Mouse (Mus musculus): ENCODE data around the gene Pde8a. TPM values are rescaled to one million over a fixed set of nuclear protein-coding genes. Genes with fewer than 3 reads are reported as not detected.
A peak's percentile ranks its signal among the peaks of the same experiment; 100 is the strongest.

Gene Pde8a
- polyA plus RNA-seq, 1 experiment from 2014 or later, result 2.7 TPM

DNA sequence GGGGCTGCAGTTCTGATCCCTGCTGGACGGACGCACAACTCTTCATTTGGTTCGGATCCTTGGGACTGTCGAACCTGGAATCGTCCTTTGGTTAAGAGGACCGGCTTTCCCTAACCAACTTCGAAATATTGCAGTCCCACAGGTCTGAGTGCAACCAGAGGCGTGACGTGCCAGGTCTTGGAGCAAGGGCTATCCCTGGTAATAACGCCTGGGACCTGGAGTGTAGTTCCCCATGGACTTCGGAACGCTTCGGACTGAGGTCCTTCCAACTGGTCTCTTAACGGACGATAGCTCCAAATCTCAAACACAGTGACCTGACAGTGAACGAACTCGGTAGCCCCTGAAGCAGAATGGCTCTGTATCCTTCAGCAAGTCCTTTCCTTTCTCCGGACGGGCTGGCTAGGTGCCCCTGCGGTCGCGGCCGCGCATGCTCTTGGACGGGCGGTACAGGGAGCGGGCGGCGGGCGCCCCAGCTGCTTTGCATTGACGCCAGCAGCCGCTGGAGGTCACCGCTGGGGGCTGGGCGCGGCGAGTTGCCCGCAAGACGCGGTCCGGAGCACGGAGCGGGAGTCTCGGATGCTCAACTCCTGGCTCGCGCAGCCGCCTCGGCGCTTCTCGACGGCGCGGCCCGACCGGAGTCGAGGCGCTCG is 574 bp upstream of the Pde8a start:
- peak overlapping the region; percentile 51 for H3K9ac ChIP-seq
- no peaks in the 10 kb centered on the region for H3K9me3 ChIP-seq
- peak overlapping the region; percentile 58 for H3K27ac ChIP-seq
- H3K36me3 ChIP-seq, result no peaks in the 10 kb centered on the region
- peaks cover 20% of the 10 kb centered on the region for H3K4me1 ChIP-seq (replicated peaks)
- peak; percentile 92 for ATAC-seq
- peak overlapping the region; percentile 54 for H3K4me3 ChIP-seq (replicated peaks)
- under 1% methylated on average over 57 of the region's 57 CpGs for WGBS
- H3K4me2 ChIP-seq (replicated peaks), result peak overlapping the region; percentile 82
- peaks cover 25% of the 10 kb centered on the region for H3K27me3 ChIP-seq (replicated peaks)

DNA sequence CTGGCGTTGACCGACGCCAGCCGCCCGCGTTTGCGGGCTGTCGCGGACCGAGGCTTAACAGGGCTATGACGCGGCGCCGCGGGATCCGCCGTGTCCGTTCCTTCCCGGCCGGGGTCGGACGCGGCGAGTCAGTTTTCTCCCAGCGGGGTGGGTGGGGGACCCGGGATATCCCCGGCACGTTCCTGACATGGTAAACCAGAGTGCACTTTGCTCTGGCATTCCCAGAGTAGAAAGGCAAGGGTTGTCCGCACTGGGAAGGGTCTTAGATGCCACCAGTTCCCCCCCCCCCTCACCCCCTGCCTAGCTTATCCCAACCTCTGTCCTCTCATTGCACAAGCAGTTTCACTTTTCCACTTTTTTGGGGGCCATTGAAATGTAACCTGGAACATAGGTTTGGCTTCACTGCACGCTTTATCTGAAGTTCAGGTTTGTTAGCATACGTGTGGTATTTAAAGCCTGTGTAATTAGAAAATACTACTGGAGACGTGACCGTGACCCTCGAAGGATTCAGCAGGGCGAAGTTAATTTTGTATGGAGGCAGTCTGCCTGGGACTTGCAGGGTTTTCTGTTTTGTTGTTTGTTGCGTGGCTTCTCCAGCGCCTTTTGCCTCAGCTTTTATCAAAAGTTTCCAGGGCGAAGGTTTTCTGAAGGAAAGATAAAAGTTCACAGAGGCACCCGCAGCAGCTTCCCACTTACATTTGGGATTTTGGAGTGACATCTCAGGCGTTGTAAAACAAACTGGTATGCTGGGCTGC is 934 bp downstream of the Pde8a start:
- H3K4me1 ChIP-seq (replicated peaks), result peaks cover 18% of the 10 kb centered on the region
- ATAC-seq, result no peak
- H3K4me2 ChIP-seq (replicated peaks), result peak overlapping the region; percentile 82
- no peak overlapping the region for H3K27ac ChIP-seq
- H3K9me3 ChIP-seq, result no peaks in the 10 kb centered on the region
- H3K36me3 ChIP-seq, result no peaks in the 10 kb centered on the region
- peak overlapping the region; percentile 54 for H3K4me3 ChIP-seq (replicated peaks)
- H3K9ac ChIP-seq, result peak overlapping the region; percentile 51
- H3K27me3 ChIP-seq (replicated peaks), result peaks cover 25% of the 10 kb centered on the region
- whole genome bisulfite sequencing, result 7% methylated on average over 40 of the region's 40 CpGs

DNA sequence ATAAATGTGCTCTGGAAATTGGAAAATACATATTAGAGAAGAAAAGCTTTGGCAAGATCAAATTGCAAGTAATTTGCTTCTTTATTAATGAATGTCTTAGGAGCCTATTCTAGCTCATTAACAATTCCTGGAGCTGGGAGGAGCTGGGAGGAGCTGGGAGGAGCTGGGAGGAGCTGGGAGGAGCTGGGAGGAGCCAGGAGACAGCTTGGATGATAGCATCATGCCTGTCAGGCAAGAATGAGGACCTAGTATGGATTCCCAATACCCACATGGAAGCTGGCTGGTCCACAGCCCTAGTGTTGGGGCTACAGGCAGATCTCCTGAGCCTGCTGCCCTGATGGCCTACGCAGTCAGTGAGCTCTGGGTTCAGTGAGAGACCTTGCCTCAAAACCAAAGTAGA is 2.6 kb downstream of the Pde8a start:
- Histone ChIP-seq H3K9me3 (no peaks in the 10 kb centered on the region), H3K27ac (no peak overlapping the region), H3K4me1 (replicated peaks) (peaks cover 18% of the 10 kb centered on the region), H3K9ac (no peak overlapping the region), H3K4me2 (replicated peaks) (no peak overlapping the region), H3K27me3 (replicated peaks) (peaks cover 25% of the 10 kb centered on the region), H3K4me3 (replicated peaks) (no peak overlapping the region), H3K36me3 (no peaks in the 10 kb centered on the region)
- WGBS, result 78% methylated on average over 1 of the region's 1 CpGs
- ATAC-seq, result no peak

DNA sequence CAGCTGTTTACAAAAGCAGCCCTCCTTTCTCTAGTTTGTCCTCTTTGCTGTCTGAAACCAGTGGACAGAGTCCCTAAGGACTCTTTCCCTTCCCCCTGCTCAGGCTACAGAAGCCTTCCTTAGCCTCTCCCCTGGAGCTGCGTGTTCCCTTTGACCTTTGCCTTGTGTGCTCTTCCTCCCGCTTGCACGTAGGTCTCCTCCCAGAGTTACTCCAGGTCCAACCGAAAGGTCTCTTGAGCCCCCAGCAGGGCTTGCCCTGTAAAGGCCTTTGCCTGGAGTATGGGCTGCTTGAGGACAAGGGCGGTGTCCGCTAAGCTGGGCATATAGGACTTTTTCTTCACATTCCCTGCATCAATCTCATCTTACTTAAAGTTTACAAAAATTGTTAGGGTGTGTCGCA is 5.9 kb downstream of the Pde8a start:
- no peak overlapping the region for H3K9ac ChIP-seq
- no peaks in the 10 kb centered on the region for H3K27me3 ChIP-seq (replicated peaks)
- no peaks in the 10 kb centered on the region; the same call in 1 of the 2 replicates for H3K4me1 ChIP-seq (replicated peaks)
- 55% methylated on average over 7 of the region's 7 CpGs for WGBS
- H3K27ac ChIP-seq, result no peak overlapping the region
- H3K9me3 ChIP-seq, result no peaks in the 10 kb centered on the region
- H3K4me3 ChIP-seq (replicated peaks), result no peak overlapping the region
- no peak overlapping the region for H3K4me2 ChIP-seq (replicated peaks)
- ATAC-seq, result peak; percentile 65
- H3K36me3 ChIP-seq, result no peaks in the 10 kb centered on the region

DNA sequence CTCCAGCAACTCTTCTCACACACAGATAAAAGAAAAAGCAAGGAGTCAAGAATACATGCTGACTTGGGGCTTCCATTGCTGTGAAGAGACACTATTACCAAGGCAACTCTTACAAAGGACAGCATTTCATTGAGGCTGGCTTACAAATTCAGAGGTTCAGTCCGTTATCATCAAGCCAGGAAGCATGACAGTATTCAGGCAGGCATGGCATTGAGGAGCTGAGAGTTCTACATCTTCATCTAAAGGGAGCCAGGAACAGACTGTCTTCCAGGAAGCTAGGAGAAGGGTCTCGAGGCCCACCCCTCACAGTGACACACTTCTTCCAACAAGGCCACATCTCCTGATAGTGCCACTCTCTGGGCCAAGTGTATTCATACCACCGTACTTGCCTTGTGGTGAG is 7.0 kb downstream of the Pde8a start:
- H3K4me2 ChIP-seq (replicated peaks), result no peak overlapping the region
- H3K4me3 ChIP-seq (replicated peaks), result no peak overlapping the region
- no peaks in the 10 kb centered on the region for H3K27me3 ChIP-seq (replicated peaks)
- H3K4me1 ChIP-seq (replicated peaks), result no peaks in the 10 kb centered on the region; the same call in 1 of the 2 replicates
- H3K9me3 ChIP-seq, result no peaks in the 10 kb centered on the region
- WGBS, result 80% methylated on average over 3 of the region's 3 CpGs
- no peak overlapping the region for H3K27ac ChIP-seq
- no peak overlapping the region for H3K9ac ChIP-seq
- no peaks in the 10 kb centered on the region for H3K36me3 ChIP-seq
- no peak for ATAC-seq

DNA sequence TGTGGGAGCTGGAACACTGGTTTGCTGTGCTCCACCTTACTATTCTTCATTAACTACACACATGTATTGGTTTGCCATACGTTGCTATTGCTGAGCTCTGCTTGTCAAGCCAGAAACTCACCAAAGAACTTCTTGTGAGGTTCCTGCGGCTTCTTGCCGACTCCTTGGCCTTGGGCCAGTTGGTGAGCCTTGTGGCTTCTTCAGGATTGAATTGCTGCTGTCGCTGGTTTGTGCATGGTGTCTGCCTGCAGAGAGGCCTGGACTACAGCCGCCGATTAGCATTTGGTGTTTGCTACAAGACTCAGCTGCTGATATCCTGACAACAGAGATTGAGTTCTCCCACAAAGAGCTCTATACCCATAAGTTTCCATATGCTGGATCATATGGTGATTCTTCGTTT is 10.9 kb downstream of the Pde8a start:
- WGBS, result 84% methylated on average over 7 of the region's 7 CpGs
- no peaks in the 10 kb centered on the region for H3K36me3 ChIP-seq

DNA sequence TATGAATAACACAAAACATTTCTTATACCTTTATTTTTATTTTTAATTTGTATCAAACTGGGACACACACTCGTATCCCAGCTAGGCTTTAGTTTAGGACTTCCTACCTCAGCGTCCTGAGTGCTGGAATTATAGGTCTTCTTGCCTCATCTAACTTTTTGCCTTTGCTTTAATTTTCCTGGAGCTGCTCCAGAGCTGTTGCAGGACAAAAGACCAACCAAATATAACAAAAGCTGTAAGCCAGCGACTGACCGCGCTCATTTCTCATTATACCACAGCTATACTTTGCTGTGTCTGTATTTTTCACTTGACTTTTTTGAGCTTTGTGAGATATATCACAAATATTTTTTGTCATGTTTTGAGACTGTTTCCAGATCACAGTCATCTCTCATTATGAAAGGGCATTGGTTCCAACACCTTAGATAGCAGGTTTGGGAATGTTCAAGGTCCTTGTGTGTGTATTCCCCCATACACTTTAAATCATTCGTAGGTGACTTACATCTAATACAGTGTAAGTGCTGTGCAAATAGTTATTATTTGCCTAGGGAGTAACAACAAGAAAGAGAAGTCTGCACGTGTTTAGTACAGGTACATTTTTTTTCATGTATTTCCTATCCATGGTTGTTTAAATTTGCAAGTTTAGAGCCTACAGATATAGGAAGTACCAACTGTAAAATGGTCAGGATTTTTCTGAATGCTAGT is 16.8 kb downstream of the Pde8a start:
- Histone ChIP-seq H3K9me3 (no peaks in the 10 kb centered on the region), H3K4me2 (replicated peaks) (no peak overlapping the region), H3K36me3 (no peaks in the 10 kb centered on the region), H3K27ac (no peak overlapping the region), H3K4me1 (replicated peaks) (no peaks in the 10 kb centered on the region), H3K4me3 (replicated peaks) (no peak overlapping the region), H3K27me3 (replicated peaks) (no peaks in the 10 kb centered on the region), H3K9ac (no peak overlapping the region)
- WGBS, result 83% methylated on average over 7 of the region's 7 CpGs
- ATAC-seq, result no peak

More for the DNA sequence above, 10.9 kb downstream of the Pde8a start:
- H3K27ac ChIP-seq, result no peak overlapping the region
- H3K9me3 ChIP-seq, result no peaks in the 10 kb centered on the region
- H3K9ac ChIP-seq, result no peak overlapping the region
- no peaks in the 10 kb centered on the region; the same call in 1 of the 2 replicates for H3K4me1 ChIP-seq (replicated peaks)
- no peak overlapping the region for H3K4me2 ChIP-seq (replicated peaks)
- no peak overlapping the region for H3K4me3 ChIP-seq (replicated peaks)
- no peak for ATAC-seq
- H3K27me3 ChIP-seq (replicated peaks), result no peaks in the 10 kb centered on the region

DNA sequence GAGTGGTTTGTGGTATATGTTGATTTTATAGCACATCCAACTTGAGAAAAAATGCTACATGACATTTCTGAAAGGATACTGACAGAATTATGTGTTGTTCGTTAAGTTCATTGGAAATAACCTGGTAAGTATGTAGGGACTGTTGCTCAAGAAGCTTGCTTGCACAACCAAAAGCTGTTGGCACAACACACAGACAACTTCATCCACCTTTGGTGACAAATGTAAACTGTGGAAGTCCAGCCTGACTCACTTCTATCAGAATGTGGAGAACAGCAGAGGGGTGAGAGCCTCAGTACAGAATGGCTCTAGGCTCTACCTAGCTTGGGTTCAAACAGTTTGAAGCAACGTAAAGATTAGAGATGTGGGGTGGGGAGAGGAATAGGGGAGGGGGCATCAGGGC is 19.3 kb downstream of the Pde8a start:
- Histone ChIP-seq H3K4me1 (replicated peaks) (no peaks in the 10 kb centered on the region), H3K9ac (no peak overlapping the region), H3K27me3 (replicated peaks) (no peaks in the 10 kb centered on the region), H3K4me2 (replicated peaks) (no peak overlapping the region), H3K9me3 (no peaks in the 10 kb centered on the region), H3K4me3 (replicated peaks) (no peak overlapping the region), H3K36me3 (no peaks in the 10 kb centered on the region), H3K27ac (no peak overlapping the region)
- 79% methylated on average over 2 of the region's 2 CpGs for WGBS
- ATAC-seq, result no peak

DNA sequence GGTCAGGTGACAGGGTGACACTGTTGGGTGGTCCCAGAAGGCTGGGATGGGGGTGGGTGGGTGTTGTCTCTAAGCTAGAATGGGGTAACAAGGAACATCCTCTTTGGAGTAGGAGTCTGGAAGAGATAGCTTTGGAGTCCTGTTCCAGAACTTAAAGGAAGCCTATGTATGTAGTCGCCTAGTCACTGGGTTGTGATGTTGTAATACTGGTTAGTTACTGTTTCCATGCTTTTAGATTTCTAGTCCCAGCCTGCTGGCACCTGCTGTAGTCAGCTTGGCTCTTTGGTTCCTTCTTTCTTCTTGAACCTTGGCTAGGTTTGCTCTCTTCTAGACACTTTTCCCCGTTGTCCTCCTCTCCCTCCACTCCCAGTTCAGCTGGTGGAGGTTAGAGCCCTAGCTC is 21.7 kb downstream of the Pde8a start:
- no peak overlapping the region for H3K4me2 ChIP-seq (replicated peaks)

DNA sequence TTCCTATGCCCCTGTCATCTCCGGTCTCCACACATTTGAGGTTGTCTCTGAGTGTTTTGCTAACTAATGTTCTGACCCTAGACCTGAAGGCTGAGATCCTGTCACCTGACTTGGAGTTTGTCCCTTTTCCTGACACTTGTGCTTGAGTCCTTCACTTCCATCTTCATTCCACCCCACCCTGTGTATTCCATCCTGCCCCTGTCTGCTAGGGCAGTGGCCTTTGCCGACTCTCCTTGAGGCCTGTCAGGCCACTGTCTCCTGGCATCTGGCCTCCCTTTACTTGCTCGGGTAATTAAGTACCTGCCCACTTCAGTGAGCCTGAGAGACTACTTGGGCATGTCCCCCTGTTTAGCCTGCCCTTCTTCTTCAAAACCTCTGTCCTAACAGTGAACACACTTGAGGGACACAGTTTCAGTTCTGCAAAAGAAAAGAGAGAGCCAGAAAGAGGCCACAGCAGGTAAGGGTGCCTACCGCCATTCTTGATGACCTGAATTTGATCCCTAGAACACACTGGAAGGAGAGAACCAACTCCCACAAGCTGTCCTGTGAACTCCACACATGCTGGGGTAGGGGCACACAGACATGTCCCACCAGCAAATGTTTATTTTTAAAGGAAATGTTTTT is 22.3 kb downstream of the Pde8a start:
- H3K27me3 ChIP-seq (replicated peaks), result no peaks in the 10 kb centered on the region
- H3K4me2 ChIP-seq (replicated peaks), result no peak overlapping the region
- H3K9ac ChIP-seq, result no peak overlapping the region
- no peak overlapping the region for H3K4me3 ChIP-seq (replicated peaks)
- no peaks in the 10 kb centered on the region for H3K9me3 ChIP-seq
- no peaks in the 10 kb centered on the region for H3K36me3 ChIP-seq
- H3K27ac ChIP-seq, result no peak overlapping the region
- no peaks in the 10 kb centered on the region for H3K4me1 ChIP-seq (replicated peaks)
- ATAC-seq, result no peak
- WGBS, result 71% methylated on average over 4 of the region's 4 CpGs

More for the DNA sequence above, 21.7 kb downstream of the Pde8a start:
- Histone ChIP-seq H3K4me1 (replicated peaks) (no peaks in the 10 kb centered on the region), H3K36me3 (no peaks in the 10 kb centered on the region), H3K9me3 (no peaks in the 10 kb centered on the region), H3K27me3 (replicated peaks) (no peaks in the 10 kb centered on the region), H3K27ac (no peak overlapping the region), H3K9ac (no peak overlapping the region), H3K4me3 (replicated peaks) (no peak overlapping the region)
- ATAC-seq, result no peak
- 85% methylated on average over 2 of the region's 2 CpGs for whole genome bisulfite sequencing

DNA sequence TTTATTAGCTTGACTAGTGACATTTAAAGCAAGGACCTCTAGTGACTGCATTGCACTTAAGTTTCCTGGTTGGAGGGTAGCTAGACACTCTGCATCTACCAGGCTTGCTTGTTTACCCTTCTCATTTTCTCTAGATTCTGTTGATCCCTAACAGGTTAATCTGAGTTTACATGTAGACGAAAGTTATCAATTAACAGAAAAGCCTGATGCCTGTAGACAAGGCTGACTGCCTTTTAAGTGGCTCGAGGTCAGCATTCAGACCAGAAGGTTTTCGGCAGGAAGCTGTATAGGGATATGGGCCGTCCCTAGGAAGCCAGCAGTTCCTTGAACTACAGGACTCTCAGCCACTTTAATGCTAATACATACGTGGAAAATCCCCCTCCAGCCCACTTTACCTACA is 30.0 kb downstream of the Pde8a start:
- WGBS, result 44% methylated on average over 5 of the region's 5 CpGs
- H3K27ac ChIP-seq, result no peak overlapping the region

DNA sequence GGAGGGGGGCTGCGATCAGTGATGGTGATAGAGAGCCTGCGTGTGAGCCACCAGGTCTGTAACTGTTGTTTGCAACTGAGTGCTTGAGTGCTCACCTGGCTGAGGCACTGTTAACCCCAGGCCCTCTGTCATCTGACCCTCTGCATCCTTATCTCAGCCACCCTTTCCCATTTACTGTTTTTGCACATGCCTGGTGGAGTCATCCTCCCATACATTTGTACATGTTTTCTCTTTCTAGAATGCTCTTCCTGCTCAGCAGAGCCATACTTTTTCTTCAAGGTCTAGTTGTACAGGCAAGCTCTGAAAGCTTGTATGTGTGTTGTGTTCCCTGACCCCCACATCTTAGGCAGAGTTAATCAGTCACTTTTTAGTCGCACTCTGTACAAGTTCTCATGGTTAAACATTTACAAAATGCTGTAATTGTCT is 36.5 kb downstream of the Pde8a start:
- Histone ChIP-seq H3K9me3 (no peaks in the 10 kb centered on the region), H3K27ac (peak overlapping the region; percentile 20; the same call in 1 of the 2 replicates), H3K27me3 (replicated peaks) (no peaks in the 10 kb centered on the region), H3K36me3 (no peaks in the 10 kb centered on the region), H3K4me1 (replicated peaks) (peaks cover 5% of the 10 kb centered on the region; the same call in 1 of the 2 replicates), H3K4me3 (replicated peaks) (no peak overlapping the region), H3K9ac (no peak overlapping the region), H3K4me2 (replicated peaks) (no peak overlapping the region)
- WGBS, result 63% methylated on average over 3 of the region's 3 CpGs
- peak; percentile 80 for ATAC-seq

More for the DNA sequence above, 30.0 kb downstream of the Pde8a start:
- Histone ChIP-seq H3K36me3 (no peaks in the 10 kb centered on the region), H3K27me3 (replicated peaks) (no peaks in the 10 kb centered on the region), H3K4me2 (replicated peaks) (no peak overlapping the region), H3K9me3 (no peaks in the 10 kb centered on the region), H3K9ac (no peak overlapping the region), H3K4me1 (replicated peaks) (no peaks in the 10 kb centered on the region), H3K4me3 (replicated peaks) (no peak overlapping the region)
- ATAC-seq, result no peak
